Mouse (Mus musculus): Measurements from ENCODE around the gene Npl. TPM values are rescaled to one million over a fixed set of nuclear protein-coding genes. Genes with fewer than 3 reads are reported as not detected.
"Not testable (repeated sequence)": the region's sequence is repeated elsewhere in the genome, so short reads cannot be mapped to it uniquely, and the experiment has no call there.

Gene Npl
- polyA plus RNA-seq, 1 experiment from 2014 or later, result 17.8 TPM

GRCm38 (mm10) chr1:153532234-153532841 lies 17.5 kb downstream of the Npl start:
- 21% methylated on average over 12 of the region's 12 CpGs for WGBS
- Histone ChIP-seq H3K4me2 (replicated peaks; ENCODE audit: low read depth, low read length) (no peak overlapping the region; the same call in 1 of the 2 replicates), H3K27ac (ENCODE audit: low read depth, low read length) (peak overlapping the region; percentile 32; the same call in 1 of the 2 replicates), H3K4me3 (ENCODE audit: low read length) (no peak overlapping the region), H3K36me3 (ENCODE audit: control insufficient read depth, insufficient read depth, low read length) (no peaks in the 10 kb centered on the region), H3K9ac (ENCODE audit: low read depth, low read length) (peak overlapping the region; percentile 42), H3K27me3 (ENCODE audit: control insufficient read depth, insufficient read depth, low read length) (no peaks in the 10 kb centered on the region), H3K4me1 (ENCODE audit: control insufficient read depth, insufficient read depth, low read length) (peaks cover 10% of the 10 kb centered on the region), H3K9me3 (ENCODE audit: control insufficient read depth, low read length) (no peaks in the 10 kb centered on the region)
- peak; percentile 70; the same call in 1 of the 2 replicates for ATAC-seq (ENCODE audit: low FRiP score, low TSS enrichment)

DNA sequence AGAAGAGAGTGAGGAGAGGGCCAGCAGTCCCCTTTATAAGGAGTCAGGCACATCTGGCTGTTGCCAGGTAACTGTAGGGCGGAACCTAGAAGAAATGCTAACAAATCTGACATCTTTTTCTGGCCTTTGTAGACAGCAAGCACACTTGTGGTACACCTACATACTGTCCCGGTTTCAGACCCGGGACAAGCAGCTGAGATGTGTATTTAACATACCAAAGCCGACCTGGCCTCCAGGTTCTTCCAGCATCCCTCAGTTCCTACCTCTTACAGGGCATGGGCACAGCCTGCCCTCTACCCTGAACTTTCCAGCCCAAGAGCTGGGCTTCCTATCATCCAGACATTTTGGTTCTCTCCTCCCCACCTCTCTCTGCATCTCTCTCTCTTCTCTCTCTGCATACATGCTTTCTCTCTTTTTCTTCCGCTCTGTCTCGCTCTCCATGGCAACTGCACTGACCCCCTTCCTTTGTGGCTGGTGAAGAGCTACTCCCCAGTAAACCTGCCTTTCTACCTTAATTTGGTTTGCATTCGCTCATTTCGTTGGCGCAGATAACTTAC lies 18.1 kb downstream of the Npl start:
- Histone ChIP-seq H3K4me3 (ENCODE audit: low read length) (no peak overlapping the region), H3K36me3 (ENCODE audit: control insufficient read depth, insufficient read depth, low read length) (no peaks in the 10 kb centered on the region), H3K27me3 (ENCODE audit: control insufficient read depth, insufficient read depth, low read length) (no peaks in the 10 kb centered on the region), H3K27ac (ENCODE audit: low read depth, low read length) (peak overlapping the region; percentile 32; the same call in 1 of the 2 replicates), H3K4me2 (replicated peaks; ENCODE audit: low read depth, low read length) (no peak overlapping the region; the same call in 1 of the 2 replicates), H3K9me3 (ENCODE audit: control insufficient read depth, low read length) (no peaks in the 10 kb centered on the region), H3K4me1 (ENCODE audit: control insufficient read depth, insufficient read depth, low read length) (peaks cover 10% of the 10 kb centered on the region), H3K9ac (ENCODE audit: low read depth, low read length) (peak overlapping the region; percentile 35; the same call in 1 of the 2 replicates)
- peak; percentile 28 for ATAC-seq (ENCODE audit: low FRiP score, low TSS enrichment)
- 39% methylated on average over 9 of the region's 9 CpGs for WGBS

DNA sequence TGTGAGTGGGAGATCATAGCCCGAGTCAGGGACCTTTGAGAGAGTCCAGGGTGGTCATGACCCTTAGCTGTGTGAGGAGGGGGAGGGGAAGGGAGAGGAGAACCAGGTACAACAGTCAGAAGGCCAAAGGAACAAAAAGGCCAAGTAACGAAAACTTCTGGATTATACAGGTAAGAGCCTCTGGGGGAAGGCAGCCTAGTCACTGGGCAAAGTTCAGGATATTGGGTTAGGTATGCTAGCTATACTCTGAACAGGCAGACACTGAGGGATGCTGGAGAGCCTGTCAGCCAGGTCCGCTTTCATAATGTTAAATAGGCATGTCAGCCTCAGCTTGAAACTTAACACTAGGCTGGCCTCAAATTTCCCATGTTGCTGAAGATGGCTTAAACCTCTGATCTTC lies 27.7 kb downstream of the Npl start:
- Histone ChIP-seq H3K4me2 (replicated peaks; ENCODE audit: low read depth, low read length) (no peak overlapping the region), H3K27me3 (ENCODE audit: control insufficient read depth, insufficient read depth, low read length) (no peaks in the 10 kb centered on the region), H3K27ac (ENCODE audit: low read depth, low read length) (no peak overlapping the region), H3K9ac (ENCODE audit: low read depth, low read length) (no peak overlapping the region), H3K4me1 (ENCODE audit: control insufficient read depth, insufficient read depth, low read length) (no peaks in the 10 kb centered on the region), H3K4me3 (ENCODE audit: low read length) (no peak overlapping the region), H3K36me3 (ENCODE audit: control insufficient read depth, insufficient read depth, low read length) (no peaks in the 10 kb centered on the region), H3K9me3 (ENCODE audit: control insufficient read depth, low read length) (no peaks in the 10 kb centered on the region)
- ATAC-seq (ENCODE audit: low FRiP score, low TSS enrichment), result no peak
- 45% methylated on average over 3 of the region's 3 CpGs for WGBS

DNA sequence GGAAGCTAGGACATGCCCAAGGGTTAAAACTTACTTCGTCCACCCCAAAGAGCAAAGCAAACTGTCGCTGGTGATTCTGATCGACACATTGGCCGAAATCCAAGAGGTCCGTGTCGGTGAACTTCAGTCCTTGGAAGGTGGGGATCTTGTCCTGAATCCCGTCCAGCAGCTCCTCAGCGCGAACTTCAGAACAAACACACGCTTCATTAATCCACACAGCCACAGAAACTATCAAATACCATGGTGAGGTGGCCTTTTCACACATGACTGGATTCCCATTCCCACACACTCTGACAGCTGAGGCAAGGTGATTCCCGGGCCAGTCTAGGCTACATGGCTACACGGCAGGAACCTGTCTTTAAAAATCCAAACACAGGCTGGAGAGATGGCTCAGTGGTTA lies 34.5 kb downstream of the Npl start:
- no peak overlapping the region for H3K4me3 ChIP-seq (ENCODE audit: low read length)
- H3K27ac ChIP-seq (ENCODE audit: low read depth, low read length), result no peak overlapping the region
- no peaks in the 10 kb centered on the region for H3K27me3 ChIP-seq (ENCODE audit: control insufficient read depth, insufficient read depth, low read length)
- no peak overlapping the region for H3K9ac ChIP-seq (ENCODE audit: low read depth, low read length)
- no peaks in the 10 kb centered on the region for H3K36me3 ChIP-seq (ENCODE audit: control insufficient read depth, insufficient read depth, low read length)
- 27% methylated on average over 12 of the region's 12 CpGs for WGBS
- no peaks in the 10 kb centered on the region for H3K4me1 ChIP-seq (ENCODE audit: control insufficient read depth, insufficient read depth, low read length)
- H3K9me3 ChIP-seq (ENCODE audit: control insufficient read depth, low read length), result no peaks in the 10 kb centered on the region
- peak; percentile 78 for ATAC-seq (ENCODE audit: low FRiP score, low TSS enrichment)
- no peak overlapping the region for H3K4me2 ChIP-seq (replicated peaks; ENCODE audit: low read depth, low read length)

DNA sequence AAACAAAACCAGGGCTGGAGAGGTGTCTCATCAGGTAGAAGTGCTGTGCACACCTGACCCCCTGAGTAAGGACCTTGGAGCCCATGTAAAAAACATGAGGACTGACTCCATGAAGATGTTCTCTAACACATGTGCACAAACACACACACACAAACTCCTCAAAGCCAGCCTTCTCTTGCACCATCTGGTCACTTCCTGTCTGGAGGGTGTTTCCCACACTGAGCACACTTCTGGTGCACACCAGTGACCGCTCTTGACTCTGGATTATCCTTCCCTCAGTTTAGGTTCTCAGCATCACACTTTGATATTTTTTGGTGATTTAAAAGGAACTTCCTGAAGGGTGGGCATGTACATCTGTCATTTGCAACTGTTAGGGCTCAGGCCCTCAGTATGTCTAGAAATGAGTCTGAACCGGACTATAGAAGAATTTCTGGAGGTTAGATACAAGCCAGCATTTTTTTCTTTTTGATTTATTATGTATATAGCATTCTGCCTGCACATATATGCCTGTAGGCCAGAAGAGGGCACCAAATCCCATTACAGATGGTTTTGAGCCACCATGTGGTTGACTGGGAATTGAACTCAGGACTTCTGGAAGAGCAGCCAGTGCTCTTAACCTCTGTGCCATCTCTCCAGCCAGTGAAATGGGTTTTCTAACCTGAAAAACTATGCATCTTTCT lies 39.4 kb downstream of the Npl start:
- no peaks in the 10 kb centered on the region for H3K27me3 ChIP-seq (ENCODE audit: control insufficient read depth, insufficient read depth, low read length)
- H3K9me3 ChIP-seq (ENCODE audit: control insufficient read depth, low read length), result no peaks in the 10 kb centered on the region
- no peak overlapping the region for H3K4me3 ChIP-seq (ENCODE audit: low read length)
- no peak for ATAC-seq (ENCODE audit: low FRiP score, low TSS enrichment)
- no peaks in the 10 kb centered on the region for H3K36me3 ChIP-seq (ENCODE audit: control insufficient read depth, insufficient read depth, low read length)
- WGBS, result 64% methylated on average over 2 of the region's 2 CpGs
- no peak overlapping the region for H3K4me2 ChIP-seq (replicated peaks; ENCODE audit: low read depth, low read length)
- H3K9ac ChIP-seq (ENCODE audit: low read depth, low read length), result no peak overlapping the region
- H3K4me1 ChIP-seq (ENCODE audit: control insufficient read depth, insufficient read depth, low read length), result no peaks in the 10 kb centered on the region
- H3K27ac ChIP-seq (ENCODE audit: low read depth, low read length), result no peak overlapping the region

GRCm38 (mm10) chr1:153509569-153509968 lies 40.3 kb downstream of the Npl start:
- not testable (repeated sequence) for H3K4me3 ChIP-seq (ENCODE audit: low read length); H3K4me2 ChIP-seq (replicated peaks; ENCODE audit: low read depth, low read length); H3K27me3 ChIP-seq (ENCODE audit: control insufficient read depth, insufficient read depth, low read length); H3K9me3 ChIP-seq (ENCODE audit: control insufficient read depth, low read length); H3K27ac ChIP-seq (ENCODE audit: low read depth, low read length); H3K4me1 ChIP-seq (ENCODE audit: control insufficient read depth, insufficient read depth, low read length); H3K36me3 ChIP-seq (ENCODE audit: control insufficient read depth, insufficient read depth, low read length); H3K9ac ChIP-seq (ENCODE audit: low read depth, low read length); ATAC-seq (ENCODE audit: low FRiP score, low TSS enrichment)
- 71% methylated on average over 8 of the region's 8 CpGs for WGBS

DNA sequence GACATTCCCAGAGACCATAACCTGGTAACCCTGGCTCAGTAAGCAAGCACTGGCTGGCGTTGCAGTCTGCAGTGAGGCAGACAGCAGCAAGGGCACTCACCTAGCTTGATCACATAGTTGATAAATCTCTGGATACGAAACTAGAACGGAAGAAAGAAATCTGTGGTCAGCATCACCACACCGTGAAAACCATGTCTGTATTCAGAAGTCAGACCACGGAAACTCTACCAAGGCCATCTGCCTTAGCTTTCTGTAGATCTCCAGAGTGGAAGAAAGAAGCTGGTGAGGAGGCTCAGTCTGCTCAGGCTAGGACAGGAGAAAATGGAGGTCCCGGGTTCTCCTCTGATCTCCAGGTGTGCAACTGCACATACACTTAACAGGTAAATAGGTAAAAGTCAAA lies 40.8 kb downstream of the Npl start:
- Histone ChIP-seq H3K9me3 (ENCODE audit: control insufficient read depth, low read length) (no peaks in the 10 kb centered on the region), H3K27me3 (ENCODE audit: control insufficient read depth, insufficient read depth, low read length) (no peaks in the 10 kb centered on the region), H3K4me3 (ENCODE audit: low read length) (no peak overlapping the region), H3K4me2 (replicated peaks; ENCODE audit: low read depth, low read length) (no peak overlapping the region), H3K36me3 (ENCODE audit: control insufficient read depth, insufficient read depth, low read length) (no peaks in the 10 kb centered on the region), H3K9ac (ENCODE audit: low read depth, low read length) (no peak overlapping the region), H3K27ac (ENCODE audit: low read depth, low read length) (no peak overlapping the region), H3K4me1 (ENCODE audit: control insufficient read depth, insufficient read depth, low read length) (no peaks in the 10 kb centered on the region)
- WGBS, result 85% methylated on average over 6 of the region's 6 CpGs
- no peak for ATAC-seq (ENCODE audit: low FRiP score, low TSS enrichment)

DNA sequence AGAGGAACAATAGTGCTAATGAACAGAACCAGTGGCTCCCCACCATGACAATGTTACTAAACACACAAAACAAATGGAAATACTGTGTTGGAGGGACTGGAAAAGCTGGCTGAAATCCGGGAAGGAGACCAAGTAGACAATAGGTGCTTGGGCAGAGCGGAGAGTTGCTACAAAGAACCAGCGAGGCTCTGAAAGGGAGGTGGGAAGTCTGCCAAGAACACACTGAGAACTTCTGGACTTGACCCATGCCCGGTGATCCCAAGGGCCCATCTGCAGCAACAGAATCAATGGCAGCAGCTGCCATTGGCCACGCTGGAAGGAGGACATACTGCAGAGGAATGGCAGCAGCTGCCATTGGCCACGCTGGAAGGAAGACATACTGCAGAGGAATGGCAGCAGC lies 43.6 kb downstream of the Npl start:
- Histone ChIP-seq H3K9me3 (ENCODE audit: control insufficient read depth, low read length) (no peaks in the 10 kb centered on the region), H3K9ac (ENCODE audit: low read depth, low read length) (no peak overlapping the region), H3K4me1 (ENCODE audit: control insufficient read depth, insufficient read depth, low read length) (no peaks in the 10 kb centered on the region), H3K4me3 (ENCODE audit: low read length) (no peak overlapping the region), H3K27ac (ENCODE audit: low read depth, low read length) (no peak overlapping the region), H3K4me2 (replicated peaks; ENCODE audit: low read depth, low read length) (no peak overlapping the region), H3K27me3 (ENCODE audit: control insufficient read depth, insufficient read depth, low read length) (no peaks in the 10 kb centered on the region), H3K36me3 (ENCODE audit: control insufficient read depth, insufficient read depth, low read length) (no peaks in the 10 kb centered on the region)
- ATAC-seq (ENCODE audit: low FRiP score, low TSS enrichment), result no peak
- 89% methylated on average over 5 of the region's 6 CpGs for WGBS

DNA sequence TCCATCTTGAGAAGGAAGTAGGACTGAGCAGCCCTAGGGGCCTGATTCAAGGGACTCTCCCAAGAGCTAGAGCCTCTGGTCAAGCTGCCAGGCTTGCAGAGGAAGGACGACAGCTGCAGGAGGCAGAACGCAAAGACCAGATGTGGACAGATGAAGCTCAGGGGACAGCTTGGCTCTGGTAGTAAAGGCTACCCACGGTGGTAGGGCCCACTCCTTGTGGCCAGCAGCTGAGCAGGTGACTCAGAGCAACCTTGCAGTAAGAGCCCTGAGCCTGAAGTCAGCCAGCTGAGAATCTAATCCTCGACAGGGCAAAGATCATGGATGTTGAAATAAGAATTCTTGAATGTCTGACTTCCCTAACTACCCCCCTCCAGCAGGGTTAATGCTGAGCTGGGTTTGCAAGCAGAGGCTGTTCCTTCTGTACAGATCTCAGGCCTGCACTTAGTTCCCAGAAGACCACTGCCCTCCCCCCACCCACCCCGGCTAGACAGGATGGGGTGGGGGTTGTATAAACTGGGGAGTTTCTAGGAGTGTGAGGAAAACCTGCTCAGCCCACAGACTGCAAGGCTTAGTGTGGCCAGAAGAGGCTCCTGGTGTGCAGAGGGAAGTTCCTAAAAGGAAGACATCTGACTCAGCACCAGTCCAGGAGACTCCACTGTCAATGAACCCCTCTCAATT lies 48.1 kb downstream of the Npl start:
- Histone ChIP-seq H3K36me3 (ENCODE audit: control insufficient read depth, insufficient read depth, low read length) (no peaks in the 10 kb centered on the region), H3K27me3 (ENCODE audit: control insufficient read depth, insufficient read depth, low read length) (no peaks in the 10 kb centered on the region), H3K4me2 (replicated peaks; ENCODE audit: low read depth, low read length) (no peak overlapping the region), H3K4me1 (ENCODE audit: control insufficient read depth, insufficient read depth, low read length) (no peaks in the 10 kb centered on the region), H3K9me3 (ENCODE audit: control insufficient read depth, low read length) (no peaks in the 10 kb centered on the region), H3K27ac (ENCODE audit: low read depth, low read length) (no peak overlapping the region; the same call in 1 of the 2 replicates), H3K4me3 (ENCODE audit: low read length) (no peak overlapping the region), H3K9ac (ENCODE audit: low read depth, low read length) (no peak overlapping the region)
- WGBS, result 51% methylated on average over 5 of the region's 5 CpGs
- ATAC-seq (ENCODE audit: low FRiP score, low TSS enrichment), result peak; percentile 60; the same call in 1 of the 2 replicates

Data from kidney, embryonic 14.5 days (tissue).